Mouse (Mus musculus) CH12.LX (cell line): ENCODE measurements around the gene Cenpl. TPM values are rescaled to one million over a fixed set of nuclear protein-coding genes. Genes with fewer than 3 reads are reported as not detected.

Source experiments
- DNase-seq: peaks from one replicate; pipeline ENCODE4 v3.0.0-alpha.2; 2013; ENCODE audit errors: extremely low read depth
- H3K27ac ChIP-seq: 2 replicates; pipeline ENCODE4 v1.5.1; 2012; ENCODE audit warnings: low read depth, mild to moderate bottlenecking, control low read depth, moderate library complexity; ENCODE audit not compliant: insufficient read depth
- H3K27me3 ChIP-seq: replicated peaks from 2 replicates; pipeline ENCODE3; 2012; ENCODE audit warnings: inconsistent platforms
- H3K36me3 ChIP-seq, 2 experiments: replicated peaks in 1 of 2; 2 replicates each; pipeline versions ENCODE3 to v1.6.1; 2012; ENCODE audit warnings: inconsistent platforms in 1 of 2, low read length in 1 of 2, mild to moderate bottlenecking in 1 of 2, mixed read lengths in 1 of 2, moderate library complexity in 1 of 2; ENCODE audit not compliant: control insufficient read depth in 1 of 2, insufficient read depth in 1 of 2
- H3K4me1 ChIP-seq, 2 experiments: 2 replicates each; pipeline ENCODE4 v1.6.1; 2012; ENCODE audit warnings: inconsistent platforms in 1 of 2, moderate library complexity in 1 of 2; ENCODE audit not compliant: insufficient read depth in 2 of 2, control insufficient read depth in 1 of 2
- H3K4me2 ChIP-seq: 2 replicates; pipeline ENCODE4 v1.6.1; 2012; ENCODE audit warnings: low read depth, mild to moderate bottlenecking, control low read depth; ENCODE audit not compliant: poor library complexity, insufficient read depth, severe bottlenecking
- H3K4me3 ChIP-seq, 3 experiments: fragments of 150-350 bp in 1 of 3; sonication (generic) in 1 of 3; replicated peaks in 1 of 3; 2 replicates each; pipeline versions ENCODE3 to v1.5.1; 2011 to 2012; ENCODE audit warnings: low read depth in 2 of 3, low read length in 2 of 3, mild to moderate bottlenecking in 2 of 3, moderate library complexity in 2 of 3, control low read depth in 1 of 3, improper control_type of control experiment in 1 of 3, inconsistent platforms in 1 of 3, mixed read lengths in 1 of 3; ENCODE audit not compliant: poor library complexity in 1 of 3
- H3K79me2 ChIP-seq: replicated peaks from 2 replicates; pipeline ENCODE4 v1.6.1; 2012; ENCODE audit warnings: mild to moderate bottlenecking, moderate library complexity; ENCODE audit not compliant: control insufficient read depth, poor library complexity, insufficient read depth, severe bottlenecking; ENCODE audit errors: extremely low read depth
- H3K9ac ChIP-seq: 2 replicates; pipeline ENCODE4 v1.6.1; 2012; ENCODE audit warnings: low read depth, mild to moderate bottlenecking, control low read depth, moderate library complexity; ENCODE audit not compliant: insufficient read depth
- H3K9me3 ChIP-seq: replicated peaks from 2 replicates; pipeline ENCODE3; 2012; ENCODE audit warnings: low read length, inconsistent platforms, mixed read lengths
- BHLHE40 ChIP-seq: IDR thresholded peaks from 2 replicates; pipeline ENCODE4 v1.6.1; 2011; ENCODE audit warnings: mild to moderate bottlenecking, low read depth, low read length, improper control_type of control experiment
- CHD1 ChIP-seq: IDR thresholded peaks from 2 replicates; pipeline ENCODE4 v1.6.1; 2012; ENCODE audit warnings: low read depth, low read length, improper control_type of control experiment, inconsistent platforms
- CTCF ChIP-seq, 2 experiments: IDR thresholded peaks in 1 of 2; conservative IDR thresholded peaks in 1 of 2; 2 replicates each; pipeline ENCODE4 v1.5.1; 2011 to 2012; ENCODE audit warnings: low read depth in 2 of 2, low read length in 2 of 2, improper control_type of control experiment in 1 of 2, inconsistent platforms in 1 of 2, mild to moderate bottlenecking in 1 of 2, moderate library complexity in 1 of 2
- E2F4 ChIP-seq: IDR thresholded peaks from 2 replicates; pipeline ENCODE4 v1.6.1; 2011; ENCODE audit warnings: low read depth, low read length, improper control_type of control experiment; ENCODE audit not compliant: insufficient replicate concordance
- ELF1 ChIP-seq: IDR thresholded peaks from 2 replicates; pipeline ENCODE4 v1.6.1; 2014; ENCODE audit warnings: low read depth, mild to moderate bottlenecking, inconsistent platforms, low read length, improper control_type of control experiment
- ETS1 ChIP-seq: conservative IDR thresholded peaks from 2 replicates; pipeline ENCODE4 v1.6.1; 2012; ENCODE audit warnings: low read depth, mild to moderate bottlenecking, inconsistent platforms, low read length, improper control_type of control experiment, moderate library complexity
- GABPA ChIP-seq: IDR thresholded peaks from 2 replicates; pipeline ENCODE4 v1.6.1; 2012; ENCODE audit warnings: low read depth, low read length, improper control_type of control experiment, inconsistent platforms; ENCODE audit not compliant: insufficient replicate concordance
- HCFC1 ChIP-seq: IDR thresholded peaks from 2 replicates; pipeline ENCODE4 v1.6.1; 2012; ENCODE audit warnings: low read depth, mild to moderate bottlenecking, inconsistent platforms, low read length, improper control_type of control experiment
- IRF4 ChIP-seq: IDR thresholded peaks from 2 replicates; pipeline ENCODE4 v1.6.1; 2014; ENCODE audit warnings: low read depth, mild to moderate bottlenecking, inconsistent platforms, low read length, improper control_type of control experiment
- KAT2A ChIP-seq: IDR thresholded peaks from 2 replicates; pipeline ENCODE4 v1.6.1; 2012; ENCODE audit warnings: low read length, improper control_type of control experiment, inconsistent platforms; ENCODE audit not compliant: insufficient replicate concordance
- MAFK ChIP-seq: IDR thresholded peaks from 2 replicates; pipeline ENCODE4 v1.6.1; 2011; ENCODE audit warnings: low read length, improper control_type of control experiment; ENCODE audit not compliant: insufficient replicate concordance
- MAX ChIP-seq: IDR thresholded peaks from 2 replicates; pipeline ENCODE4 v1.6.1; 2011; ENCODE audit warnings: low read length, improper control_type of control experiment
- MAZ ChIP-seq: IDR thresholded peaks from 2 replicates; pipeline ENCODE4 v1.6.1; 2012; ENCODE audit warnings: low read depth, mild to moderate bottlenecking, inconsistent platforms, low read length, improper control_type of control experiment, moderate library complexity
- MEF2A ChIP-seq: IDR thresholded peaks from 2 replicates; pipeline ENCODE4 v1.6.1; 2014; ENCODE audit warnings: low read depth, mild to moderate bottlenecking, inconsistent platforms, low read length, improper control_type of control experiment, borderline replicate concordance
- MXI1 ChIP-seq: IDR thresholded peaks from 2 replicates; pipeline ENCODE4 v1.6.1; 2011; ENCODE audit warnings: mild to moderate bottlenecking, low read depth, low read length, improper control_type of control experiment
- MYC ChIP-seq: IDR thresholded peaks from 2 replicates; pipeline ENCODE4 v1.6.1; 2011; ENCODE audit warnings: low read depth, mild to moderate bottlenecking, improper control_type of control experiment, low read length
- NELFE ChIP-seq: IDR thresholded peaks from 2 replicates; pipeline ENCODE4 v1.6.1; 2011; ENCODE audit warnings: low read depth, low read length, improper control_type of control experiment
- NRF1 ChIP-seq: IDR thresholded peaks from 2 replicates; pipeline ENCODE4 v1.6.1; 2014; ENCODE audit warnings: low read depth, mild to moderate bottlenecking, inconsistent platforms, low read length, improper control_type of control experiment, moderate library complexity
- POLR2A ChIP-seq: IDR thresholded peaks from 2 replicates; pipeline ENCODE4 v1.6.1; 2011; ENCODE audit warnings: low read depth, mild to moderate bottlenecking, improper control_type of control experiment, low read length
- POLR2AphosphoS2 ChIP-seq: IDR thresholded peaks from 2 replicates; pipeline ENCODE4 v1.6.1; 2011; ENCODE audit warnings: low read depth, low read length, improper control_type of control experiment
- RCOR1 ChIP-seq: conservative IDR thresholded peaks from 2 replicates; pipeline ENCODE4 v1.6.1; 2012; ENCODE audit warnings: low read depth, mild to moderate bottlenecking, inconsistent platforms, low read length, improper control_type of control experiment
- SIN3A ChIP-seq: IDR thresholded peaks from 2 replicates; pipeline ENCODE4 v1.6.1; 2012; ENCODE audit warnings: low read length, improper control_type of control experiment, inconsistent platforms
- SMC3 ChIP-seq: IDR thresholded peaks from 2 replicates; pipeline ENCODE4 v1.6.1; 2011; ENCODE audit warnings: low read depth, low read length, improper control_type of control experiment
- TBP ChIP-seq: conservative IDR thresholded peaks from 2 replicates; pipeline ENCODE4 v1.6.1; 2011; ENCODE audit warnings: low read depth, low read length, improper control_type of control experiment
- TCF12 ChIP-seq: IDR thresholded peaks from 2 replicates; pipeline ENCODE4 v1.6.1; 2014; ENCODE audit warnings: low read depth, mild to moderate bottlenecking, inconsistent platforms, low read length, improper control_type of control experiment
- USF1 ChIP-seq: IDR thresholded peaks from 2 replicates; pipeline ENCODE4 v1.6.1; 2014; ENCODE audit warnings: low read depth, mild to moderate bottlenecking, inconsistent platforms, low read length, improper control_type of control experiment
- USF2 ChIP-seq: conservative IDR thresholded peaks from 2 replicates; pipeline ENCODE4 v1.6.1; 2011; ENCODE audit warnings: low read depth, low read length, improper control_type of control experiment
- ZKSCAN1 ChIP-seq: IDR thresholded peaks from 2 replicates; pipeline ENCODE4 v1.6.1; 2012; ENCODE audit warnings: low read depth, inconsistent platforms, low read length, improper control_type of control experiment, borderline replicate concordance
- ZMIZ1 ChIP-seq: IDR thresholded peaks from 2 replicates; pipeline ENCODE4 v1.6.1; 2012; ENCODE audit warnings: low read depth, mild to moderate bottlenecking, inconsistent platforms, low read length, improper control_type of control experiment
- dilution Hi-C: fragments of 300-500 bp; cut with MboI; formaldehyde crosslinking; loops from 2 replicates; pipeline ENCODE4 v1.14.3; 2020; ENCODE audit warnings: low sequenced_read_pairs; ENCODE audit not compliant: extremely low pct_unique_long_range_greater_than_20kb, extremely low pct_ligation_motif_present
- in situ Hi-C: fragments of 300-500 bp; cut with MboI; formaldehyde crosslinking; loops from 3 replicates; pipeline ENCODE4 v1.14.3; 2019; ENCODE audit warnings: low sequenced_read_pairs, low pct_ligation_motif_present, low pct_unique_long_range_greater_than_20kb, mixed read lengths
- polyA plus RNA-seq: library from polyadenylated mRNA; unstranded; fragments of >175 nt; gene quantifications from 2 replicates; pipeline ENCODE4 v1.2.1, GENCODE M21; 2012; ENCODE audit warnings: low read depth; ENCODE audit not compliant: insufficient read length
- total RNA-seq, 2 experiments: library from RNA; depleted of rRNA; stranded (reverse); fragments of 300-350 nt in 1 of 2; fragments of >200 nt in 1 of 2; gene quantifications; 2 replicates each; pipeline ENCODE4 v1.2.3; 2012 to 2014

Cenpl gene
- total and polyA plus RNA-seq, 3 experiments = 4.6 to 13.1 (median 11.5) TPM

- Histone ChIP-seq H3K27ac (peak overlapping the region; percentile 24; the same call in 1 of the 2 replicates), H3K4me3 (peak overlapping the region; percentile 65 to 78 (median 66)), H3K27me3 (no peaks in the 10 kb centered on the region), H3K4me1 (peaks cover 0 to 22% of the 10 kb centered on the region in 2 experiments; a peak in 3 of 4 replicates), H3K9ac (peak overlapping the region; percentile 95; the same call in 1 of the 2 replicates), H3K79me2 (peaks cover 25% of the 10 kb centered on the region), H3K4me2 (peak overlapping the region; percentile 72), H3K36me3 (peaks cover 38 to 58% of the 10 kb centered on the region in 2 experiments), H3K9me3 (no peaks in the 10 kb centered on the region)
- peak; percentile 39 for DNase-seq
- in situ Hi-C loops (no loop called here), dilution Hi-C loops (no loop called here)
- TF ChIP-seq NELFE = 0 out of 2 replicates have a peak, but pooled peaks have one; percentile 2
- peak; percentile 57 for TF ChIP-seq POLR2AphosphoS2
- TF ChIP-seq SIN3A = no peak
- peak; percentile 28; the same call in 1 of the 2 replicates for TF ChIP-seq POLR2A
Measured at GRCm38 (mm10) chr1:161038004-161038403, 32.5 kb upstream of the Cenpl start.

- no peaks in the 10 kb centered on the region for H3K27me3 ChIP-seq
- H3K9me3 ChIP-seq = no peaks in the 10 kb centered on the region
- H3K27ac ChIP-seq = peak overlapping the region; percentile 58; the same call in 1 of the 2 replicates
- peak overlapping the region; percentile 95 for H3K9ac ChIP-seq
- in situ Hi-C loops (no loop called here), dilution Hi-C loops (no loop called here)
- peaks cover 25% of the 10 kb centered on the region for H3K79me2 ChIP-seq
- peak; percentile 31 for TF ChIP-seq POLR2A
- no peak for TF ChIP-seq SIN3A
- TF ChIP-seq MYC = no peak
- TF ChIP-seq TCF12 = no peak
- 0 out of 2 replicates have a peak, but pooled peaks have one; percentile 30 for TF ChIP-seq TBP
- no peak; the same call in 1 of the 2 replicates for TF ChIP-seq GABPA
- TF ChIP-seq CHD1 = peak; percentile 42
- no peak for TF ChIP-seq ELF1
- no peak for TF ChIP-seq NRF1
- TF ChIP-seq MAFK = peak; percentile 58; the same call in 1 of the 2 replicates
- TF ChIP-seq USF2 = peak; percentile 36
- peak; percentile 9; the same call in 1 of the 2 replicates for TF ChIP-seq MEF2A
- TF ChIP-seq MAX = peak; percentile 65; the same call in 1 of the 2 replicates
- TF ChIP-seq KAT2A = 0 out of 2 replicates have a peak, but pooled peaks have one; percentile 53
- TF ChIP-seq CTCF (conservative IDR thresholded peaks at IDR 0.05 in 1 of 2, IDR thresholded peaks at IDR 0.05 in 1 of 2; ENCODE audit: low read depth in 2 of 2, low read length in 2 of 2) = 0 out of 4 replicates have a peak, but pooled peaks of 1 of the 2 experiments have one; percentile 7
- peak; percentile 87; the same call in 1 of the 2 replicates for TF ChIP-seq MAZ
- no peak; the same call in 1 of the 2 replicates for TF ChIP-seq ZMIZ1
- TF ChIP-seq HCFC1 = peak; percentile 31; the same call in 1 of the 2 replicates
- peak; percentile 39; the same call in 1 of the 2 replicates for TF ChIP-seq BHLHE40
- TF ChIP-seq USF1 = no peak
- peak; percentile 65 for TF ChIP-seq NELFE
- TF ChIP-seq MXI1 = 0 out of 2 replicates have a peak, but pooled peaks have one; percentile 48
- TF ChIP-seq IRF4 = peak; percentile 7; the same call in 1 of the 2 replicates
- TF ChIP-seq E2F4 = 0 out of 2 replicates have a peak, but pooled peaks have one; percentile 69
- TF ChIP-seq SMC3 = peak; percentile 37
- TF ChIP-seq ZKSCAN1 = 0 out of 2 replicates have a peak, but pooled peaks have one; percentile 20
- peak; percentile 84 for TF ChIP-seq RCOR1
- TF ChIP-seq ETS1 = 0 out of 2 replicates have a peak, but pooled peaks have one; percentile 10
- no peak for DNase-seq
- H3K4me3 ChIP-seq = peak overlapping the region in 1 of 3 experiments; percentile 35
- peak overlapping the region; percentile 11; the same call in 1 of the 2 replicates for H3K4me2 ChIP-seq
- H3K4me1 ChIP-seq = peaks cover 0 to 13% of the 10 kb centered on the region in 2 experiments; a peak in 2 of 4 replicates
- H3K36me3 ChIP-seq = peaks cover 41 to 69% of the 10 kb centered on the region in 2 experiments
Measured at GRCm38 (mm10) chr1:161038968-161039721, 31.4 kb upstream of the Cenpl start.
